Mouse (Mus musculus) E14TG2a.4 (cell line): Measurements from ENCODE around the gene Tescl.

Experiments
- CTCF ChIP-seq: conservative IDR thresholded peaks from 2 replicates; pipeline ENCODE4 v1.5.1; 2014; ENCODE audit warnings: low read length
- POU5F1 ChIP-seq: IDR thresholded peaks from 2 replicates; pipeline ENCODE4 v1.6.1; 2014; ENCODE audit warnings: low read length, borderline replicate concordance

GRCm38 (mm10) chr7:24286916-24287315, 46.8 kb downstream of the Tescl start:
- TF ChIP-seq CTCF (no peak), POU5F1 (no peak)
